Mouse (Mus musculus): ENCODE measurements around the gene Idnk.

The Idnk gene

DNA sequence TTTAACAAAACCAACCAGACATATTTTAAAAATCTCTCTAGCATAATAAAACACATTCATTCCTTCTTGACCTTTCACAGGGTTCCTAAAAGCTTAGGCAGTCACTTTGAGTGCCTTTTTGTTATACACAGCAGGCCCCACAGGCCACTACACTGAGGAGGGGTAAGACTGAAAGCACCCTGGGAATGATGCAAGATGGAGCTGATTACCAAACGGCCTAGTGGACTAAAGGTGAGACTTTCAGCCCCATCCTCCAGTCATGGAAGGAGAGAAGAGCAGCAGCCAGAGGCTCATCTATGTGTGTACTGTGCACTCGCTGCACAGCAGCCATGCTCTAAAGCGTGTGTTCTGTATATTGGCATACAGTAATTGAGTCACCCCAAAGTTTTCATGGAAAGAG is 37.5 kb downstream of the Idnk start:
- DNase-seq (ENCODE audit: low spot score): no peak

DNA sequence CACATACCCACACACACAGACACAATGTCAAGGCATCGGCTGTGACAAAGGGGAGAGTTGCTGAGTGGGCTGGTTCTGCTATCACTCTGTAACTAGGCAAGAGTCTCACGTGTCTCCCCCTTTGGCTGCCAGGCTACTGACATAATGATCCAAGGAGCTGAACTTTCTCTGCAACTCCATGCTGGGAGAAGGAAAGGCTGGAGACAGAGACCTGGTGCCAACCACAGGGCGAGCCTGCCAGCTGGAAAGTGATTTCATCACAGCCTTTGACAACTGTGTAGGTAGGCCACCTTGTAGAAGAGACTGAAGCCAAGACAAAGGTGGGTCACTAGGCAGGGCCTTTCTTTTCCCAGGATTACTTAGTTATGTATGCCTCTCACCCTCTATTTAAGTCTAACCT is 39.8 kb downstream of the Idnk start:
- DNase-seq (ENCODE audit: low spot score): no peak

DNA sequence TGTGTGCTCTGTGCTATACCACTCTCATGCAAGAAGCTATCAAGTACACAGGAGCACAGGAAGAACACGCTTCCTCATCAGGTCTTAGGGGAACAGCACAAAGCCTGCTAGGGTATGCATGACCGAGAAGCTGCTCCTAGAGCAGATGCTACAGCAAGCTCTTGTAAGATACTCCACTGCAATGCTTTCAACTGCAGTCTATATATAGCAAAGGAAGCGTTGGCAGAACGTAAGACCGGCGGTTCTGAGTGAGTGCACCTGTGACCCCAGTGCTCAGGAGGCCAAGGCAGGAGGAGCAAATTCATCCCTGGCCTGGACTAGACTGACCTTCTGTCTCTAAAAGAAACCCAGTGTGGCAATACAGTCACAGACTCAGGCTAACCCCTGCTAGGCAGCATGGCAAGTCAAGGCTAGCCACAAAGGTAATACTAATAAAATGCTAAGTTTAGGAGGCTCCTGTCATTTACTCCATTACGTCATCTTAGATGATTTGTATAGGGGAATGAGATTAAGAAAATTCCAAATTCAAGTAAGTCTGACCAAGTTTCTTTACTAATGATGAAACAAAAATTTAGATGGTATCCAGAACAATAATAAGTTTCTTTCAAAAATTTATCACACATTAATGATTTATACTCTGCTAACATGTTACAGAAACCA is 40.7 kb downstream of the Idnk start:
- no peak for DNase-seq (ENCODE audit: low spot score)

DNA sequence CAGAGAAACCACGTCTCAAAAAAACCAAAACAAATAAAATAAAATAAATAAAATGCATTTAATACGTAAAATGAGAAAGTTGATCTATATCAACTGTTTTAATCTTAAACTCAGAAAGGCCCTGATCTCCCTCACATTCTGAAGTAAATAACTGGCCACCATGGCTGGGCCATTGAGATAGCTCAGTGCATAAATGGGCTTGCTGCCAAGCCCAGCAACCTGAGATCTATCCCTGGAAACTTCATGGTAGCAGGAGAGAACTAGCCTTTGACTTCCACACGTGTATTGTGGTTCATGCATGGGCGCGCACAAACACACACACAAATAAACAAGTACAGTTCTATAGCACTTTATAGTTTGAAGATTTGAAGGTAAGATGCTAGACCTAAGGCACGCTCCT is 43.9 kb downstream of the Idnk start:
- no peak for DNase-seq (ENCODE audit: low spot score)

DNA sequence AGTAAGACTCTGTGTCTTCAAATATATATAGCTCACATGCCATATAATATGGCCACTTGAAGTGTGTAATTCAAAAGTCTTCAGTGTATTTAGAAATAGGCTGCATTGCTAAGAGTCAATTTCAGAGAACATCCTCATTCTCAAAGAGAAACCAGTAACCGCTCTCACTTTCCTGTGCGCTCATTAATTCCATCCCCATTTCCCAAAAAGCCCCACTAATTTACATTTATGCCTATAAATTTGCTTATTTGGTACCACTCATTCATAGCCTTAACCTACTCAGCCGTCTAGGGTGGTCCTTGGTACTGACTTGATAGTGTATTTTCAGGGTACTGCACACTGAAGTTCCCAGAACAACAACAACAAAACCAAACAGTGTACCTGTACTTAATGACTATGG is 44.5 kb downstream of the Idnk start:
- no peak for DNase-seq (ENCODE audit: low spot score)

DNA sequence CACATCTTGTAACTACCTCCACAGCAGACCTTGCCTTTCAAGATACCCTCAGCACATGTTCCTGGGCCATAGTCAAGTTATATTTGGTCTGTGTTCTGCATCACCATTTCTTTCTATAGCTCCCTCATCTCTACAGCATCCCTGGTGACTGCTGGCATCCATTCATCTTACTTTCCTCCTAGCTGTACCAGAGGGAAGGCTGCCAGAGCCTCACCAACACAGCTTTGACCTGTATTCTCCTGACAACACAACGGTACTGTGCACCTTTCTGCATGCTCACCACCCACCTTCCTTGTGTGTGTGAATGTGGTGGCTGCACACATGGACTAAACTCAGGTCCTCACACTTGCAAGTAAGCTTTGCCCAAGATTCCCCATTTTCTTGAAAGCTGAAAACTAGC is 45.5 kb downstream of the Idnk start:
- DNase-seq (ENCODE audit: low spot score): no peak

DNA sequence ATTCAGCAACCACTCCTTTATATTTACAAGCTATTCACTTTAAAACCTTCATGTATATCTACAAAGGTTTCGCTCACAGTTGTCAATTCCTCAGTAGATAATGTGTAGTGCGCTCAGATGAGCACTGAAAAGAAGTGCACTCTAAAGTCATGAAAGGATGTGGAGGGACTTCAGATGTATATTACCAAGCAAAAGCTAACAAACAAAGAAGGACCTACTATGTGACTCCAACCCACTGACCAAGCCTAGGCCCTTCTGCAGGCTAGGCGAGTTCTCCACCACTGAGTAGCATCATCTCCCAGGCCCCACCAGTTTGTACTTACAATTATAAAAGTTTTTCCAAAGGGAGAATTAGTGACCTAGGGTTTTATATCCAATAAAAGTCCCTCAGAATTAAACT is 46.8 kb downstream of the Idnk start:
- DNase-seq (ENCODE audit: low spot score): no peak

DNA sequence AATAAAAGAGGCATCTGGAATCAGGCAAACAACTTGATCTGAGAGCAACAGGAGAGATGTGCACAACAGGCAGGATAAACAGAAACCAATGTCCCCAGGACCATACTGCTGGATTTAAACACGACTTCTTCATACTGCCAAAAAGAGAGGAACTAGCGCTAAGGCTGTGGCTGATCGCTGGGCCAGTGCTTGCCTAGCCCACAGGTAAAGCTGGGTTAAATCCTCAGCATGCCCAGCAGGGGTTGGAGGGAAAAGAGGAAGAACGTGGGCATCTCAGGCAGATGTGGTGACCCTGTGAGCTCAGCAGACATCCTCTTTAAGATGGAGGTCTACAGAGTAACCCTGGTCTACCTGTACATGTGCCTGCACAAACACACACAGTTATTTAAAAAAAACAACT is 47.5 kb downstream of the Idnk start:
- DNase-seq (ENCODE audit: low spot score): no peak

DNA sequence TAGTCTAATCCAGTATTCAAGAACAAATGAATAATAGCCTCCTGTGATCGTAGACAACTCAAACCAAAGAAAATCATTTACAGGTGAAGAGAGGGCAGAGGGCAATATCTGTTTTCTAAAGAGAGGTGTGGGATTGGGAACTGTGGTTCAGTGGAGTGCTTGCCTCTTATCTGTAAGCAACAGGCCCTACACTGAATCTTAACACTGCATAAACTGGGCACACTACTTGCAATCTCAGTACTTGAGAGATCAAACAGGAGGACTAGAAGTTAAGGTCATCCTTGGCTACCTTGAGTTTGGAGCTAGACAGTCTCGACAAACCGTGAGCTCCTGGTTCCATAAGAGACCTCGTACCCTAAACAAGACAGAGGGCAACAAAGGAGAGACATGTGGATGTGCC is 48.6 kb downstream of the Idnk start:
- no peak for DNase-seq (ENCODE audit: low spot score)

DNA sequence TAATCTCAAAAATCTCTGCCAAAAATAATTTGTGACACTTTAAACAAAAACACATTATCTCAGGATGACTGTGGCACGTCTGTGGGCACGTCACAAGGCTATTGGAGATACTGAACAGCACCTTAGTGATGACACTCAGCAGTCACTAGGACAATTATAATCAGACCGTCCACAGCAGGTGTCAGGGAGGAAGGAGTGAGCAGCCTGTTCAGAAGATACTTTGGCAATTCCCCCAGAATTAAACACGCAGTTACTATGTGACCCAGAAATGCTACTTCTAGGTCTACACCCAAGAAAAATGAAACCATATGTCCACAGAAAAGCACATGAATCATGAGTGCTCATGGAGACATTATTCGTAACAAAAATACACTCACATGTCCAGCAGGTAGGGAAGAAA is 53.0 kb downstream of the Idnk start:
- DNase-seq (ENCODE audit: low spot score): no peak

DNA sequence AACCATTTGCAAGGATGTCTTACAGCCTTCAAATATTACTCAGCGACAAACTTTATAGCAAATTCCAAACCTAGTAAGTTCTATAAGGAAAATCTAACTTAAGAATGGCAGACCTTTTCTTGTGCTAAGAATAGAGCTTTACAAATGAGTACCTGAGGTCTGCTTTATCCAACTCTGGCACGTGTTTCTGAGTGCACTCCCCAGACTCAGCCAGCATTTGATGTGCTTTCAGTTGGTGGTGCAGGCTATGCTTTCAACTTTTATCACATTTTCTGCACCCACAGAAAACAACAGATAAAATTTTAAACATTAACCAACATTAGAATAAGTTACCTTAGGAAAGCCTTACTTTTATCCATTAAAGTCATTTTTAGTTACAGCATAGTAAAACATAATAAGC is 55.1 kb downstream of the Idnk start:
- no peak for DNase-seq (ENCODE audit: low spot score)

DNA sequence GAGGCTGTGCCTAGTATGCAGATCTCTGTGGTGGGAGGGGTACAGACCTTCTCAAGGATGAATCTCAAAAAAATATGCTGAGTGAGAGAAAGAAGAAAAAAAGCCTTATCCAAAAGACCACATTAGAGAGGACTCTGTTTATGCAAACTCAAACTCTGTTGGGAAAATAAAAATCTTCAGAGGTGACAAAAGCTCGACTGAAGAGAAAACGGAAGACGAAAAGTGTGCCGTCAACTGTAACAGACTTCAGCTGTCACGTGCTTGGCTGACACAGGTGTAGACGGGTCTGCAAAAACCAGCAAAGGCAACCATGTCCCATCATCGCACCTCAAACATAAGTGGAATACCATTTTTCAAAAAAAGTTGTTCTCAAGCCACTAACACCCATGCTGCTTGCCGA is 56.4 kb downstream of the Idnk start:
- no peak for DNase-seq (ENCODE audit: low spot score)
